Mouse (Mus musculus) adrenal gland, postnatal 14 days (tissue): ENCODE results near the gene Bnc1. TPM values are rescaled to one million over a fixed set of nuclear protein-coding genes. Genes with fewer than 3 reads are reported as not detected.

Source experiments
- DNase-seq: peaks from one replicate; pipeline ENCODE4 v3.0.0; 2021; ENCODE audit warnings: mixed read lengths
- long read RNA-seq, 2 experiments: library from polyadenylated mRNA; stranded (forward); transcript quantifications; one replicate each; pipeline ENCODE4 v2.0.0; 2021
- total RNA-seq: library from RNA; stranded (reverse); gene quantifications from 2 replicates; pipeline ENCODE4 v1.2.3, GENCODE M21; 2021

Gene Bnc1
- 0.93 and 0.98 TPM in 2 replicates for total RNA-seq
- long read RNA-seq, experiment 1, full-length matches to known transcripts = 1 of 1 reads
- long read RNA-seq, experiment 1, partial matches to known transcripts = 0 of 1 reads
- long read RNA-seq, experiment 1, other reads (novel, unspliced or antisense) = 0 of 1 reads
- long read RNA-seq, experiment 2 = 0 reads

DNA sequence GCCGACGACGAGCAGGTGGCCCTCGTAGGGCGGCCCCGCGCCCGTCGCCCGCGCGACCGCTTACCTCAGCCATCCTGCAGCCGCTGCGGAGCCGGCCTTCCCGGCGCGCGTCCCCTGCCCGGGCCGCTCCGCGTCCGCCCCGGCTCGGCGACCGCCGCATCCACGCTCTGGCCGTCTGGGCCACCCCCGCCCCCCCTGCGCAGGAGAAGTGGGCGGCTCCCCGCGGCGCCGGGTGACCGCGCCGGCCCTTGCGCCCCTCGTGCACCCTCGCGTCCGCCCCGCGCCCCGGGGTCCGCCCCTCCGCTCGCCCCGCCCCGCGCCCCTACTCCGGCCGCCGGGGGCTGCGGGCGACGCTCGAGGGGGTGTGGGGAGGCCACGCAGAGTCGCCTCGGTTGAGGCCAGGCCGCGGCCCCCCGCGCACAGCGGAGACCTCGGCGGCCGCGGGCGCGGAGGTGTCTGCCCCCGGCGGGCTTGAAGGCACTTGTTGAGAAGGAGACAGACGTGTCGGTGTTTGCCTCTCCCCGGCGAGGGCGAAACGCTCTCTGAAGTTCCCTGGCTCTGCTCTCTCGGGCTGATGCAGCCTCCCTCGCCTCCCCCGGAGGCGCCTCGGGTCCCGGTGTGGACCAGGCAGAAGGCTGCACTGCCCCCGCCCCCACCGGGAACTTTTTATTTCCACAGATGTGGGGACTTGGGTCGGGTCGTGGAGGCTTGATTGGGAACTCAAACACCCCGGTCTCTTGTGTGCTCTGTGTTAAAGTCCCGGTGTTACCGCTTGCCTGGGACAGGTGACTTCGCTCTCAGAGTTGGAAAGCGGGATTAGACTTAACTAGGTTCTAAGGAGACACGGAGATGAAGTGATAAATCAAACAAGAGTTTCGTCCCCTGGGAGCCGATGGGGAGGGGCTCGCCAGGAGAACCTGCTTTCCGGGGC, at the start of gene Bnc1:
Gene Bnc1, minus strand, starts transcription at position 162 of the 931 bp plus-strand sequence.
- DNase-seq = peak; percentile 41

GRCm38 (mm10) chr7:82033347-82033746, 41.3 kb upstream of the Bnc1 start:
- DNase-seq = no peak

DNA sequence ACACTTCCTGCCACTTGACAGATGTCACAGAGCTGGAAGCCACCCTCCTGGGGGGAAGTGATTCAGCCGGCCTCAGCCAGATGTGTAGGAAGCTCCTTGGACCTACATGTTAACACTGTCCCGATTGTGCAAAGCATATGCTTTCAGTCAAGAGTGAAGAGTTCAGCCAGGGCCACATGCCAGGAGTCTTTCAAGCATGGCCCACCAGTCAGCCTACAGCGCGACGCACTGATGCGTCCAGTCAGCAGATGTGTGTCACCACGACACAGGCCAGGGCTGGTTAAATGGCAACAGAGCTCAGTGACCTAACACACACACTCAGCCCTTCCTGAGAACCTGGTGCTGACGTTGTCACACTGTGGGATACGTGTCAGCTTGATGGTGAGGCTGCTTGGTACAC, 37.6 kb upstream of the Bnc1 start:
- no peak for DNase-seq

GRCm38 (mm10) chr7:82025802-82026201, 33.7 kb upstream of the Bnc1 start:
- DNase-seq = no peak

DNA sequence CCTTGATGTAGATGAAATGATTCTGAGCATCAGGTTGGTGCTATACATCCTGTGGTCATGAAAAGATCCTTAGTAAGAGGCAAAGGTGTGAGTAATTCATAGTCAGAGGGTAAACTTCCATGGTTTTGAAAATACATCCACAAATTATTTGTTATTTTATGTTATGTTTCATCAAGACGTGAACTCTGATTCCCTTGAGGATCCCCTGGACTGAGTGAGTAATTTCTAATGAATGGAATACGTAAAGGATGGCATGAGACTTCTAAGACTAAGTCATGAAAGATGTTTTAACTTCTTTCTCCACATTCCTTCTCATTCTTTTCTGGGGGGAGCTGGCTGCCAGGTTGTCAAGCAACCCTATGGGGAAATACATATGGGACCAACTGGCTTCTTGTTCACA, 31.6 kb upstream of the Bnc1 start:
- no peak for DNase-seq

DNA sequence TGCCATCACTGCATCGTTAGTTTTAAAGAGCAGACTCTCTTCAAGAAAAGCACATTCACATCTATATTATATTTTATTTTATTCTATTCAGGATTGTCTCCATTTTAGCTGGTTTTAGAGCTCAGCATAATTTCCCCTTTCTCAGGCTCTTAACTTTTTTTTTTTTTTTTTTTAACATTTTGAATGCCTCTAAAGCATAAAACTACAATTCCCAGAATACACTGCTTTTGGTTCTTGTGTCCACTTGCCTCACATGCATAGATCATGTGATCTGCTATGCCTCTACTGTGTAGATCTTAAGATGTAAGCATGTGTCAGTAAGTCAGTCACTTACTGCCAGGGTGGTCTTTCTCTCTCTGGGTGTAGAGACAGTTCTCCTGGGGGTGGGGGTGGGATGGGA, 30.3 kb upstream of the Bnc1 start:
- no peak for DNase-seq

DNA sequence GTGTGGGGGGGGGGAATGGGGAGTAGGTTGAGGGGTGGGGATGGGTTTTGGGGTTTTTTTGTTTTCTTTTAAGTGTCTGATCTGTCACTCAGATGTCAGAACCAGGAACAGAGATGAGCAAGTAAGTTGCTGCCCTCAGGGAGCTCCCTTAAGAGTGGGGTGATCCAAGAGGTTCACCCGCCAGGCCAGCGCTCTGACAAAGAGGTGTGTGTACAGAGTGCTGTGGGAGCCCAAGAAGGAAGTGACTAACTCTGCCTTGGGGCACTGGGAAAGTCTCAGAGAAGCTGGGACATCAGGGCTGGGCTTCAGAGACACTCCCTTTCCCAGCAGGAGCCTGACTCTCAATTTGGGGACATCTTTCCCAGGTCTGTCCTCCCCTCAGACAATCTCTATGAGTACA, 25.9 kb upstream of the Bnc1 start:
- DNase-seq = no peak

DNA sequence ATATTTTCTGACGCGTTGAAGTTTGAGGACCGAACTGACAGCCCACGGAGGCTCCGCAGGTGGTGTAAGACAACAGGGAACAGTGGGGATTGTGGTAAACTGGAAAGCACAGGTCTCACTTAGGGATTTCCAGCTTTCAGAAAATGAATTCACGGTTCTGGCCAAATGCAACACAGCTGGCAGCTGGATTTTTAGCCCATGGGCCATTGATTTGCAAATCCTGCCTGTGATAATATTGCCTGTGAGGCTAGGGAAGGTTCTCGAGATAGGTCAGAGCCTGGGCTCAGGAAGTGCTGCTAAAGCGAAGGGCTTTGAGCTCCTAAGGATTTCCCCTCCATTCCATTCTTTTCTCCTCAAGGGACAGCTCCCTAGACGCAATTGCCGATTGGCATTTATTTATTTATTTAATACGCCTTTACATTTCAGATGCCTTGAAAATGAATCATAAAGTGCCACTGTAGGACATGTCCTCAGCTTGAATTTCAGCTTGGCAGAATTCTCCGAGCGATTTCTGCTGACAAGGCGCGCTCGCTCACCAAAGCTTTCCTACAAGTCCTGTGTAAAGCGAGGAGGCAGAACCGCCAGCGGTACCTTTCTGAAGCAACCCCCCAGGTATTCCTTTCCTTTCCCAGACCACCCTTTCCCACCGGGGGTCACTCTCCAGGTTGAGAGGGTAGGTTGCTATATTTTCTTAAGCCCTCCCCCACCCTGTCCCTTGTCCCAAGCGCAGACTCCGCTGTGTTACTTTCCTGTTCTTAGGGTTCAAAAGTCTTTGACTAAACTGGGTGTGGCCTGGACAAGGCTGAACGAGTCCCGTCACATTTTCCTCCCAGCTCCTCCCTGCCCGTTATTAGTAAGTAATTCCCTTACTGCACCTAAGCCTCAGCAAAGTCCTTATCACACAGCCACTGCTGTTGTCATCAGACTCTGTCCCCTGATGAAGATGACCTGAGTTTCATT, 24.9 kb upstream of the Bnc1 start:
- peak; percentile 5 for DNase-seq

GRCm38 (mm10) chr7:82012472-82012871, 20.4 kb upstream of the Bnc1 start:
- no peak for DNase-seq

GRCm38 (mm10) chr7:82011534-82012401, 19.7 kb upstream of the Bnc1 start:
- DNase-seq = no peak

GRCm38 (mm10) chr7:82007151-82007550, 15.1 kb upstream of the Bnc1 start:
- no peak for DNase-seq

DNA sequence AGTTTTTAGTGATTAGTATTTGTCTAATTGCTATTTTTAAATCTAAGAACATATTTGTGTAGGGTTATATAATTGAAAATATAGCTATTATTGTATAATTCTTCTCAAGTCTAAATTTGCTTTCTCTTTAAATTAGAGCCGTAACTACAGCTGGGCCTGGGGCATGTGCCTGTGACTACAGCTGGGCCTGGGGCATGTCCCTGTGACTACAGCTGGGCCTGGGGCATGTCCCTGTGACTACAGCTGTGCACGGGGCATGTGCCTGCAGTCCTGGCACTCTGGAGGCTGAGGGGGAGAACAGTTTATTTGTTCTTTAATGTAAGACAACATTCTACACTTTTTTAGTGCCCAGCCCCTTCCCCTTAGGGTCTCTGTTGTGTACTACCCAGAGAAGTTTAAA, 12.1 kb upstream of the Bnc1 start:
- no peak for DNase-seq

- DNase-seq = no peak
These were observed 7.7 kb upstream of the Bnc1 start for GRCm38 (mm10) chr7:81999816-82000215.

DNA sequence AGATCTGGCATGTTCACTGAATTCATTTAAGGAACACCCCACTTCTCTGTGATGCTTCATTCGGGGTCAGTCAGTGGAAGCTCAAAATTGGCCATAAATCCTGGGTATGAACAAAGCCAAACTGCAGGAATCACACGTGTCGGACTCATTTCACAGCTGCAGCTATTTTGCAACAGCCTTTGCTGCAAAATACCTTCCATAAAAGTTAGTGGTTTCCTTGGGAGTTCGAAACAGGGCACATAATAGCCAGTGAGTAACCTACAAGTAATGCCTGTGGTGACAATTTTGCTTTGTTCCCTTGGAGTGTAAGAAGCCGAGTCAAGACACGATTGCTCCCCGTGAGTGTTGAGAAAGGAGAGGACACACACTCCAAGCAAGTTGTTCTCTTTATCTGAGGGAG, 7.3 kb upstream of the Bnc1 start:
- no peak for DNase-seq

DNA sequence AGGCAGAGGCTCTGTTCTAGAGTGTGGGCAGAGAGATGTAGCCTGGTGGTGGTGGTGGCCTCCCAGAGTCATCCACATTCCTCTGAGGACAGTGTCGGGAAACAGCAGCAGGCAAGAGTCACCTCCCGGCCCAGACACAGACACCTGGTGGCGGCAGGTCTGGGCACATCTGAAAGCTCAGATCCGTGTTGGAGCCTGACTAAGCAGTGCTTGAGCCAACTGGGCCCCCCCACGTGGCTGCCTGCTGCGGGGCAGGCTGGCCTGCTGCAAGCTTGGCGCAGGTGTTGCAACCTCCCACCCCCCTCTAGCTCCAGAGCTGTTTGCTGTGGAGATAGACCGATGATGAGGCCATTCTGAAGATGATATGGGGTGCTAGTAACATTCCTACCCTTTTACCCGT, 3.9 kb upstream of the Bnc1 start:
- no peak for DNase-seq

DNA sequence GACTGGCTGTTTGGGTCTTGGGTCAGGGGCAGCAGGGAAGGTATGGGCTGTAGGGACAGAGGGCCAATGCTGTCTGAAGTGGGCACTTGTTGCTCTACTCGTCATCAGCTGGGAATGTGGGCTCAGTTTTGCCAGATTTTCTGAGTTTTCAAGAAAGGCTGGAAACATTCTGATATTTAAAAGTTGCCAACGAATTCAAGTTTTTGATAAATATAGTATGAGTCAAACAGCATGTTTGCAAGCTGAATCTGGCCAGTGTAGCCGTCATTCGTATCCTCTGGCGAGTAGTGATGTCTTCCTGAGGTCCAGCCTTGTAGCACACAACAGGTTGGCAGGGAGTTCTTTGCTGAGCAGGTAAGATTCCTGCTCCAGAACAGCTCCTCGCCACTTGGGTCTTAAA, 3.0 kb upstream of the Bnc1 start:
- no peak for DNase-seq

DNA sequence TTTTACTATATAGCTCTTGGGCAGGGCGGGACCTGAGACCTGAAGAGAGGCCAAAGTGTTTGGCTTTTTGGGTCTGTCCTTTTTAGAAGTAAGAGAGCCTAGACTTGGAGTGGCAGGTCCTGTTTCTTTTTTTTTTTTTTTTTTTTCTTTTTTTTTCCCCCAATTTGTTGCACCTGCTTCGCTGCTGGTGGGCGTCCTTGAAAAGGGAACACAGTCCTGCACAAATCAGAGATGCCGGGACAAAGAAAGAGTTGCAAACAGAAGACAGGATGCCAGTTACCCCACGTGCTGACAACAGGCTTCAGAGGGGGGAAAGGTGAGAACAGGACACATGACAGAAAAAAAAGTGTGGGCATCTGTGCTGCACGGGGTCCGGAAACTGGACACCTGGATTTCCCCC, 1.0 kb upstream of the Bnc1 start:
- DNase-seq = no peak

DNA sequence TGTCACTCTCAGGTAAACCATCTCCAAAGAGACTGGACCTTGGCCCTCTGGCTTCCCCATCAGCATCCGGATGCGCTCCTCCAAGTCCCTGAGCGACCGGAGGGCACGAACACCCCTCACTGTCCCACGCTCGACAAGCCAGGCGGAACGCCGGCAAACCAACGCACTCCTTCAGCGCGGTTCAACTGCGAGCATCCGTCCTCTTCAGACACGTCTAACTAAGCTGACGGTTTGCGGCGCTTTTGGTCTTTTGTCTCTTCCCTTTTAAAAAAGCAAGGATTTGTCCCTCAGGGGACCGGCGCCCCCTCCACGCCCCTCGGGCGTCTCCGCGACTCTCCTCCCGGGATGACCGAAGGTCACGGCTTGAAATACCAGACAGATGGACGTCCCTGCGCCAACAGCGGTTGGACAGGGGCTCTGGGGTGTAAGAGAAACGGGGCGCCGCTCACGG, 456 bp downstream of the Bnc1 start:
- peak; percentile 6 for DNase-seq

DNA sequence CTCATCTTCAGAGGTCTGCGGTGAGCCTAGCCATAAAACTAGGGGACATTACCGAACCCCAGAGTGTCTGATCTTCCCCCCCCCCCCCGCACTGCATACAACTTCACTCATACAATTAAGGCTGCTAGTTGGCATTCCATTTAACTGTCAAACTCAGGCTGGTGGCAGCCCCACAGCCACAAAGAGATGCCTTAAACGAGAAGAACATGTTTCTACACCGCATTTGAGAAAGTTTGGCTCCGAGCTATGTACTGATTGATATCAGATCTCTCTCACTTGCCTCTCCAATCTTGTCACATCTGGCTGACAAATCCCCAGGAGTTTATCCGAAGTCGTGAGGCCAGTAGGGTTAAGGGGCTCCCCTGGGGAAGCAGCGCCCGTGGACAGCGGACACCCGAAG, 976 bp downstream of the Bnc1 start:
- no peak for DNase-seq

DNA sequence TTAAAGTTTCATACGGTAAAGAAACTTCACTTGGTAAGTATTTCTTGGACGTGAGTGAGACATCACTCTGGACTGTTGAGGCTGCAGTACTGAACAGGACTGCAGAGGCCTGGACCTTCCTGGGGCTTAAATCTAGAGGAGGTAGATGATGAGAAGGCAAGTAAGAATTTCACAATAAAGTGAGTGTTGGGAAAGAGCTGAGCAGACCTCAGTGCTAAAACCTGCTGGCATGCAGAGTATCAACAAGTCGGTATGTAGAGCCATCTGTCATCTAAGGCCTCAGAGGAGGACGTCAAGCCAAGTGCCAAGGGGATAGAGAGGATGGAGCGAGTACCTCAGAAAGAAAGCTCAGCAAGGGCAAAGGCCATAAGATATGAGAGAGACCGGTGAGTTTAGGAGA, 8.4 kb downstream of the Bnc1 start:
- no peak for DNase-seq

DNA sequence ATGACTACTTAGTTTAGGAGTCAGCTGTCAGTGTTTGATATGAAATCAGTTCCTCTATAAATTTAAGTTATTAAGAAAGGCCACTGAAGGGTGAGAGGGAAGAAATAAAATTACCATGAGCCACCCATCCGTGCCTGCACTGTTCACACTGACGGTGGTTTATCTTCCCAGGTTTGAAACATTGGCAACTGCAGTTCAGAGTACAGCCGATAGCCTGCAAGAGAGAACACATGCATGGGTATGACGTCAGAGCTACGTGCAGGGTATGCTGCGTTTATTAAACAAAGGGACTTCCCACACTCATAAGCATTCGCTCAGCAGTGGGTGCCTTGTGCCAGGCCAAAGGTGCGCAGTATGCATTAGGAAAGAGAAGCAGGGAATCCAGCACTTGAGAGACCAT, 13.8 kb downstream of the Bnc1 start:
- DNase-seq = no peak

- DNase-seq = no peak
These were observed 17.5 kb downstream of the Bnc1 start for GRCm38 (mm10) chr7:81974616-81975015.
